Mouse (Mus musculus): ENCODE data around the gene Rdh16f1. TPM values are rescaled to one million over a fixed set of nuclear protein-coding genes. Genes with fewer than 3 reads are reported as not detected.
"Not testable (repeated sequence)": the region's sequence is repeated elsewhere in the genome, so short reads cannot be mapped to it uniquely, and the experiment has no call there.

Rdh16f1 gene
- polyA plus RNA-seq, 1 experiment from 2014 or later, result not detected

GRCm38 (mm10) chr10:127755770-127756468, 3.7 kb upstream of the Rdh16f1 start:
- H3K4me1 ChIP-seq (ENCODE audit: control insufficient read depth, insufficient read depth, low read length), result 0 out of 2 replicates have a peak, but pooled peaks cover 9% of the 10 kb centered on the region
- 48% methylated on average over 18 of the region's 18 CpGs for WGBS
- ATAC-seq (ENCODE audit: low FRiP score, low TSS enrichment), result no peak
- H3K27me3 ChIP-seq (ENCODE audit: control insufficient read depth, insufficient read depth, low read length), result no peaks in the 10 kb centered on the region
- 0 out of 2 replicates have a peak overlapping the region, but pooled peaks have one; percentile 6 for H3K27ac ChIP-seq (ENCODE audit: low read depth, low read length)
- H3K4me3 ChIP-seq (ENCODE audit: low read length), result peak overlapping the region; percentile 6; the same call in 1 of the 2 replicates
- H3K4me2 ChIP-seq (replicated peaks; ENCODE audit: low read depth, low read length), result peak overlapping the region; percentile 30
- H3K9ac ChIP-seq (ENCODE audit: low read depth, low read length), result no peak overlapping the region
- peaks cover 3% of the 10 kb centered on the region; the same call in 1 of the 2 replicates for H3K9me3 ChIP-seq (ENCODE audit: control insufficient read depth, low read length)
- no peaks in the 10 kb centered on the region for H3K36me3 ChIP-seq (ENCODE audit: control insufficient read depth, insufficient read depth, low read length)

- not testable (repeated sequence) for H3K36me3 ChIP-seq (ENCODE audit: control insufficient read depth, insufficient read depth, low read length); ATAC-seq (ENCODE audit: low FRiP score, low TSS enrichment); H3K27me3 ChIP-seq (ENCODE audit: control insufficient read depth, insufficient read depth, low read length); H3K9ac ChIP-seq (ENCODE audit: low read depth, low read length); H3K9me3 ChIP-seq (ENCODE audit: control insufficient read depth, low read length); H3K4me1 ChIP-seq (ENCODE audit: control insufficient read depth, insufficient read depth, low read length); H3K4me2 ChIP-seq (replicated peaks; ENCODE audit: low read depth, low read length); H3K4me3 ChIP-seq (ENCODE audit: low read length); H3K27ac ChIP-seq (ENCODE audit: low read depth, low read length)
- WGBS, result 85% methylated on average over 10 of the region's 10 CpGs
Measured at GRCm38 (mm10) chr10:127762926-127763325, 3.3 kb downstream of the Rdh16f1 start.

DNA sequence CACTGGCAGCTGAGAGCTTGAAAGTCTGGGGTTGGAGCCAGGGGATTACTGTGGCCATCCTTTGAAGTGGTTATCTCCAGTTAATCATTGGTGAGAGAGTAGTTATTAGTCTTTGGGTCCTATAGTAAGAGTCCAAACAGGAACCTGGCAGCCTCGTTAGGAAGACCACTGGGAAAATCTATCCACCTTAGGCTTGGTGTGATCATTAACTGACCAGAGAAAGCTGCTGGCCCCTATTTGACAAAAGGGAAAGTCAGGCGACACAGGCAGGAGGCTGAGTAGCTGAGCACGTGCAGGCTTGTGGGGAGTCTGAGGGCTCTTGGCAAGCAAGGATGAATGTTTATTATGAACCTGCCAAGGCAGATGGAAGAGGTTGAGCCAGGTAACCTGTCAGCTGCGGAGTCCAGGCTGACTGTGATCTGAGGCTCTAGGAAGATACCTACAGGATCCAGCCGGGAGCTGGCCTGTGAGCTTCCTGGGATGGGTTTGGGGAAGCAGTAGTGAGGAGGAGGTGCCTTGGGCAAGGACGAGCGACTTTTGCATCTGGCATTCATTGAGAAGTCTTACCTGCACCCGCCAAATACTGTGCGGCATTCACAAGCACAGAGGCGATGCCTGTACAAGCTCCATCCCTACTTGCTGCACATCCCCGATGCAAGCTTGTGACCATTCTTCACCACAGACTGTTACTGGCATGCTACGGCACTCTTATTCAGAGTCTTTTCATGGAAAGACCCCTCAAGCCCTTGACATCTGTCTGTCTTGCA, 4.5 kb downstream of the Rdh16f1 start:
- ATAC-seq (ENCODE audit: low FRiP score, low TSS enrichment), result peak; percentile 78
- Histone ChIP-seq H3K36me3 (ENCODE audit: control insufficient read depth, insufficient read depth, low read length) (no peaks in the 10 kb centered on the region), H3K9me3 (ENCODE audit: control insufficient read depth, low read length) (no peaks in the 10 kb centered on the region), H3K4me1 (ENCODE audit: control insufficient read depth, insufficient read depth, low read length) (no peaks in the 10 kb centered on the region), H3K9ac (ENCODE audit: low read depth, low read length) (no peak overlapping the region), H3K27me3 (ENCODE audit: control insufficient read depth, insufficient read depth, low read length) (no peaks in the 10 kb centered on the region), H3K27ac (ENCODE audit: low read depth, low read length) (peak overlapping the region; percentile 71; the same call in 1 of the 2 replicates), H3K4me2 (replicated peaks; ENCODE audit: low read depth, low read length) (0 out of 2 replicates have a peak overlapping the region, but pooled peaks have one; percentile 2), H3K4me3 (ENCODE audit: low read length) (no peak overlapping the region)
- WGBS, result 53% methylated on average over 12 of the region's 12 CpGs

GRCm38 (mm10) chr10:127766564-127766963, 7.0 kb downstream of the Rdh16f1 start:
- 0 out of 2 replicates have a peak, but pooled peaks have one; percentile 49 for ATAC-seq (ENCODE audit: low FRiP score, low TSS enrichment)
- no peaks in the 10 kb centered on the region for H3K36me3 ChIP-seq (ENCODE audit: control insufficient read depth, insufficient read depth, low read length)
- no peak overlapping the region for H3K9ac ChIP-seq (ENCODE audit: low read depth, low read length)
- H3K4me1 ChIP-seq (ENCODE audit: control insufficient read depth, insufficient read depth, low read length), result no peaks in the 10 kb centered on the region
- no peaks in the 10 kb centered on the region for H3K9me3 ChIP-seq (ENCODE audit: control insufficient read depth, low read length)
- H3K27me3 ChIP-seq (ENCODE audit: control insufficient read depth, insufficient read depth, low read length), result no peaks in the 10 kb centered on the region
- no peak overlapping the region for H3K27ac ChIP-seq (ENCODE audit: low read depth, low read length)
- no peak overlapping the region for H3K4me3 ChIP-seq (ENCODE audit: low read length)
- WGBS, result 73% methylated on average over 1 of the region's 1 CpGs
- no peak overlapping the region for H3K4me2 ChIP-seq (replicated peaks; ENCODE audit: low read depth, low read length)

- Histone ChIP-seq H3K27ac (ENCODE audit: low read depth, low read length) (no peak within 1 kb of the TSS), H3K4me3 (ENCODE audit: low read length) (no peak within 1 kb of the TSS), H3K4me2 (replicated peaks; ENCODE audit: low read depth, low read length) (no peak within 1 kb of the TSS), H3K27me3 (ENCODE audit: control insufficient read depth, insufficient read depth, low read length) (no peaks in the 10 kb centered on the region), H3K4me1 (ENCODE audit: control insufficient read depth, insufficient read depth, low read length) (no peaks in the 10 kb centered on the region), H3K36me3 (ENCODE audit: control insufficient read depth, insufficient read depth, low read length) (no peaks in the 10 kb centered on the region), H3K9me3 (ENCODE audit: control insufficient read depth, low read length) (no peaks in the 10 kb centered on the region), H3K9ac (ENCODE audit: low read depth, low read length) (no peak within 1 kb of the TSS)
- 76% methylated on average over 2 of the region's 2 CpGs for WGBS
- ATAC-seq (ENCODE audit: low FRiP score, low TSS enrichment), result no peak
Measured at GRCm38 (mm10) chr10:127776011-127776410, 16.4 kb downstream of the Rdh16f1 start, which contains the start of gene Rdh9. Rdh9 (plus strand) TSS chr10:127776386.

DNA sequence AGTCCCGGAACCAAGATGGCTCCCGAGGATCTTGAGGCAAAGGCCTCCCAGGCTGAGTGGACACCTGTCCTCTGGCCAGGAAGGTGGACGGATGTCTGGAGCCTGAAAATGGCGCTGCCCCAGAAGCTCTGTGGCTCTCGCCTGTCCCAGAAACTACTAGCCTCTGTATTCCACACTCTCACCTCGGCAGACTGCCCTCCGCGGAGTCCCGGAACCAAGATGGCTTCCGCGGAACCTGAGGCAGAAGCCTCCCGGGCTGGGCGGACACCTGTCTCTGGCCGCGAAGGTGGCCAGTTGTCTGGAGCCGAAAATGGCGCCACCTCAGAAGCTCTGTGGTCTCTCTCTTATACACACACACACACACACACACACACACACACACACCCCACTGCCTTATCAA, 22.7 kb downstream of the Rdh16f1 start:
- not testable (repeated sequence) for H3K9me3 ChIP-seq (ENCODE audit: control insufficient read depth, low read length); ATAC-seq (ENCODE audit: low FRiP score, low TSS enrichment); H3K36me3 ChIP-seq (ENCODE audit: control insufficient read depth, insufficient read depth, low read length); H3K9ac ChIP-seq (ENCODE audit: low read depth, low read length); H3K27me3 ChIP-seq (ENCODE audit: control insufficient read depth, insufficient read depth, low read length); H3K4me1 ChIP-seq (ENCODE audit: control insufficient read depth, insufficient read depth, low read length); H3K4me2 ChIP-seq (replicated peaks; ENCODE audit: low read depth, low read length); H3K4me3 ChIP-seq (ENCODE audit: low read length); H3K27ac ChIP-seq (ENCODE audit: low read depth, low read length)
- WGBS, result 94% methylated on average over 17 of the region's 17 CpGs

DNA sequence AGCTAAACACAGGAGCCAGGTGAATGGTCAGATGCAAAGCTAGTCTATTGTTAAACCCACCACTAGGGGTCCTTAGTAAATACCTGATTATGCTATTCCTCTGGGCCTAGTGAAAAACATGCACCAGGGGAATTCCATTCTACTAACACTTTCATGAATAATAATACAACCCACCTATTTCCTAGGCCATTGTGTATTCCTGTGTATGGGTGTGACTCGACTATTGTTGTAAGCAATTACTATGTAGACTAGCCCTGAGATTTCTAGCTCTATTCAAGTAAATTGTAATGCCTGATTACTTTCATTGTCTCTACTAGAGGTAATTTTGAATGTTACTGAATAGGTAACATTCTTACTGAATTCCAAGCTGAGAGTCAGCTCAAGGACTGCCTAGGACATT, 25.8 kb downstream of the Rdh16f1 start:
- H3K27me3 ChIP-seq (ENCODE audit: control insufficient read depth, insufficient read depth, low read length); H3K4me2 ChIP-seq (replicated peaks; ENCODE audit: low read depth, low read length); H3K36me3 ChIP-seq (ENCODE audit: control insufficient read depth, insufficient read depth, low read length); H3K4me3 ChIP-seq (ENCODE audit: low read length); H3K9me3 ChIP-seq (ENCODE audit: control insufficient read depth, low read length); ATAC-seq (ENCODE audit: low FRiP score, low TSS enrichment); H3K4me1 ChIP-seq (ENCODE audit: control insufficient read depth, insufficient read depth, low read length); H3K9ac ChIP-seq (ENCODE audit: low read depth, low read length); H3K27ac ChIP-seq (ENCODE audit: low read depth, low read length): not testable (repeated sequence)
- WGBS, result 84% methylated on average over 1 of the region's 1 CpGs

- no peak overlapping the region for H3K4me2 ChIP-seq (replicated peaks; ENCODE audit: low read depth, low read length)
- no peaks in the 10 kb centered on the region for H3K4me1 ChIP-seq (ENCODE audit: control insufficient read depth, insufficient read depth, low read length)
- H3K27me3 ChIP-seq (ENCODE audit: control insufficient read depth, insufficient read depth, low read length), result no peaks in the 10 kb centered on the region
- no peak overlapping the region for H3K4me3 ChIP-seq (ENCODE audit: low read length)
- no peak for ATAC-seq (ENCODE audit: low FRiP score, low TSS enrichment)
- H3K9me3 ChIP-seq (ENCODE audit: control insufficient read depth, low read length), result no peaks in the 10 kb centered on the region
- H3K36me3 ChIP-seq (ENCODE audit: control insufficient read depth, insufficient read depth, low read length), result no peaks in the 10 kb centered on the region
- 78% methylated on average over 1 of the region's 1 CpGs for WGBS
- H3K9ac ChIP-seq (ENCODE audit: low read depth, low read length), result no peak overlapping the region
- no peak overlapping the region for H3K27ac ChIP-seq (ENCODE audit: low read depth, low read length)
Measured at GRCm38 (mm10) chr10:127799295-127799694, 39.7 kb downstream of the Rdh16f1 start.

GRCm38 (mm10) chr10:127800891-127801290, 41.3 kb downstream of the Rdh16f1 start, which contains the start of gene Rdh16:
Rdh16 (plus strand) TSS chr10:127801152.
- no peak within 1 kb of the TSS for H3K4me2 ChIP-seq (replicated peaks; ENCODE audit: low read depth, low read length)
- no peaks in the 10 kb centered on the region for H3K27me3 ChIP-seq (ENCODE audit: control insufficient read depth, insufficient read depth, low read length)
- 86% methylated on average over 6 of the region's 6 CpGs for WGBS
- no peak within 1 kb of the TSS for H3K9ac ChIP-seq (ENCODE audit: low read depth, low read length)
- H3K27ac ChIP-seq (ENCODE audit: low read depth, low read length), result no peak within 1 kb of the TSS
- no peaks in the 10 kb centered on the region for H3K36me3 ChIP-seq (ENCODE audit: control insufficient read depth, insufficient read depth, low read length)
- no peak for ATAC-seq (ENCODE audit: low FRiP score, low TSS enrichment)
- H3K9me3 ChIP-seq (ENCODE audit: control insufficient read depth, low read length), result no peaks in the 10 kb centered on the region
- no peak within 1 kb of the TSS for H3K4me3 ChIP-seq (ENCODE audit: low read length)
- no peaks in the 10 kb centered on the region for H3K4me1 ChIP-seq (ENCODE audit: control insufficient read depth, insufficient read depth, low read length)

Measured in kidney, embryonic 14.5 days (tissue).